Mouse (Mus musculus): ENCODE measurements at regions not wholly inside any gene's neighbourhood (a gene's known extent, or its start where the extent isn't known, plus 50 kb on each side); places are given as distances from the start of the nearest gene placed in this dataset.

DNA sequence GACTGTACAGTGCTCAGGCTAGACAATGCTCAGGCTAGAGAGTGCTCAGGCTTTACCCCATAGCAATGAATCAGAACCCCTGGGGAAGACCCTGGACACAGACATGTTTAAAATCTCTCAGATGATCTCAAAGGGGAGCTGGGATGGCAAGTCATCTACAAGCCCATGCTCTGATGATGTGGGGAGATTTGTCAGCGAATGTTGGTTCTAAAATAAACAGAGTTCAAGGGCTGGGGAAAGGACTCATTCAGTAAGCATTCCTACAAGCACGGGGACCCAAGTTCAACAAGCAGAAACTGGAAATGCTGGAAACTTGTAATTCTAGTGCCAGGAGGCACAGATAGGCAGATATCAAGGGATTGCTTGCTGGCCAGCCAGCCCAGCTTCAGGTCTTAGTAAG, 254.1 kb downstream of the Tcf7l2 start:
- TF ChIP-seq REST (IDR thresholded peaks at IDR 0.05; ENCODE audit: insufficient read depth, insufficient read length): no peak
- no peak for TF ChIP-seq POLR2A (IDR thresholded peaks at IDR 0.05; ENCODE audit: insufficient read length, low read depth)
- TF ChIP-seq E2F4 (IDR thresholded peaks at IDR 0.05; ENCODE audit: insufficient read depth): no peak
- TF ChIP-seq CEBPB (IDR thresholded peaks at IDR 0.05; ENCODE audit: insufficient read depth, poor library complexity, severe bottlenecking): no peak
- TF ChIP-seq TCF3 (IDR thresholded peaks at IDR 0.05; ENCODE audit: insufficient read length, low read depth): no peak
- TF ChIP-seq POLR2AphosphoS2 (IDR thresholded peaks at IDR 0.05; ENCODE audit: insufficient read length, low read depth): no peak
- no peak for TF ChIP-seq MAX (IDR thresholded peaks at IDR 0.05; ENCODE audit: low read depth)
- no peak for TF ChIP-seq TCF12 (IDR thresholded peaks at IDR 0.05; ENCODE audit: insufficient read depth, poor library complexity, severe bottlenecking)
- TF ChIP-seq USF1 (IDR thresholded peaks at IDR 0.05; ENCODE audit: low read depth): no peak
- TF ChIP-seq MYOG (IDR thresholded peaks at IDR 0.05; ENCODE audit: control insufficient read depth in 1 of 3, insufficient read depth in 1 of 3, insufficient read length in 2 of 3, low read depth in 2 of 3): no peak
- TF ChIP-seq MYOD1 (IDR thresholded peaks at IDR 0.05; ENCODE audit: control insufficient read depth in 1 of 3, insufficient read length in 2 of 3, low read depth in 2 of 3): no peak
- no peak for TF ChIP-seq SRF (IDR thresholded peaks at IDR 0.05; ENCODE audit: control insufficient read depth, insufficient read length, low read depth)

Data from myocyte (in vitro differentiated cells).